Mouse (Mus musculus) kidney, adult 2 months (tissue): ENCODE data around the gene Smo. TPM values are rescaled to one million over a fixed set of nuclear protein-coding genes. Genes with fewer than 3 reads are reported as not detected.
A peak's percentile ranks its signal among the peaks of the same experiment; 100 is the strongest.

Source experiments
- DNase-seq: peaks from one replicate; pipeline ENCODE4 v3.0.0; 2021
- H3K27ac ChIP-seq: fragments of 200-500 bp; 2 replicates; pipeline ENCODE4 v1.5.1; 2012; ENCODE audit warnings: low read depth, low read length, control low read depth, inconsistent platforms; ENCODE audit not compliant: insufficient read depth
- H3K27me3 ChIP-seq: fragments of 200-500 bp; replicated peaks from 2 replicates; pipeline ENCODE4 v1.6.1; 2012; ENCODE audit warnings: mild to moderate bottlenecking, moderate library complexity, low read length, inconsistent platforms; ENCODE audit not compliant: control insufficient read depth, insufficient read depth
- H3K36me3 ChIP-seq: fragments of 200-500 bp; 2 replicates; pipeline ENCODE4 v1.6.1; 2012; ENCODE audit warnings: mild to moderate bottlenecking, moderate library complexity, low read length, inconsistent platforms; ENCODE audit not compliant: control insufficient read depth, insufficient read depth
- H3K4me1 ChIP-seq: fragments of 200-500 bp; 2 replicates; pipeline ENCODE4 v1.6.1; 2011; ENCODE audit warnings: low read length; ENCODE audit not compliant: control insufficient read depth, insufficient read depth
- H3K4me3 ChIP-seq: fragments of 200-500 bp; 2 replicates; pipeline ENCODE4 v1.5.1; 2011; ENCODE audit warnings: mild to moderate bottlenecking, low read depth, low read length, control low read depth; ENCODE audit not compliant: insufficient read depth
- CTCF ChIP-seq: fragments of 200-500 bp; conservative IDR thresholded peaks from 2 replicates; pipeline ENCODE4 v1.5.1; 2011; ENCODE audit warnings: low read depth, mild to moderate bottlenecking, control low read depth, low read length, moderate library complexity, mixed read lengths; ENCODE audit not compliant: insufficient read depth, insufficient read length
- POLR2A ChIP-seq: fragments of 200-500 bp; IDR thresholded peaks from one replicate; pipeline ENCODE4 v1.6.1; 2011; ENCODE audit warnings: low read depth, low read length, control low read depth
- WGBS: fragments of 180-500 bp; shearing (Covaris S2); methylation state at CpG from one replicate; pipeline ENCODE4 v1.1.7; 2018; 5-methylcytosine and 5-hydroxymethylcytosine counted together
- polyA plus RNA-seq: library from polyadenylated mRNA; depleted of rRNA; stranded (reverse); fragments of >200 nt; gene quantifications from 2 replicates; pipeline ENCODE4 v1.2.3, GENCODE M21; 2012; rRNA removed

Gene Smo
- polyA plus RNA-seq, 1 experiment, result 53.4 TPM

GRCm38 (mm10) chr6:29804006-29804405 is 68.7 kb downstream of the Smo start:
- Histone ChIP-seq H3K36me3 (no peaks in the 10 kb centered on the region; the same call in 1 of the 2 replicates), H3K4me3 (no peak overlapping the region), H3K27ac (peak overlapping the region; percentile 88), H3K4me1 (peaks cover 16% of the 10 kb centered on the region; the same call in 1 of the 2 replicates), H3K27me3 (no peaks in the 10 kb centered on the region)
- 43% methylated on average over 3 of the region's 3 CpGs for WGBS
- DNase-seq, result peak; percentile 72
- TF ChIP-seq POLR2A, result no peak
- TF ChIP-seq CTCF, result no peak

- Histone ChIP-seq H3K36me3 (no peaks in the 10 kb centered on the region; the same call in 1 of the 2 replicates), H3K4me3 (no peak overlapping the region), H3K27ac (no peak overlapping the region), H3K4me1 (peaks cover 16% of the 10 kb centered on the region; the same call in 1 of the 2 replicates), H3K27me3 (no peaks in the 10 kb centered on the region)
- no peak for DNase-seq
- TF ChIP-seq POLR2A (no peak), CTCF (no peak)
- 79% methylated on average over 2 of the region's 2 CpGs for WGBS
Observed at GRCm38 (mm10) chr6:29805381-29805780, 70.1 kb downstream of the Smo start.

Other genes with a start within 250 kb of the Smo start
- gene Kcp, start 227.6 kb upstream of the Smo start, polyA plus RNA-seq, result 25.7 and 26.2 TPM in 2 replicates
- 17.0 and 19.1 TPM in 2 replicates for gene Irf5, start 208.9 kb upstream of the Smo start, polyA plus RNA-seq
- 50.0 and 56.8 TPM in 2 replicates for gene Tnpo3, start 125.6 kb upstream of the Smo start, polyA plus RNA-seq
- 34.1 and 39.8 TPM in 2 replicates for gene Tspan33, start 41.3 kb upstream of the Smo start, polyA plus RNA-seq
- 107 and 122 TPM in 2 replicates for gene Ahcyl2, start 32.5 kb downstream of the Smo start, polyA plus RNA-seq
- 1.2 and 1.4 TPM in 2 replicates for gene Strip2, start 181.5 kb downstream of the Smo start, polyA plus RNA-seq